Mouse (Mus musculus) cerebellum, adult 2 months (tissue): ENCODE data around the gene Rad51c.

ENCODE experiments used
- CTCF ChIP-seq: fragments of 200-500 bp; IDR thresholded peaks from 2 replicates; pipeline ENCODE4 v1.5.1; 2011; ENCODE audit warnings: low read depth, mild to moderate bottlenecking, control low read depth, low read length, moderate library complexity, borderline replicate concordance; ENCODE audit not compliant: insufficient read depth
- POLR2A ChIP-seq: fragments of 200-500 bp; IDR thresholded peaks from 2 replicates; pipeline ENCODE4 v1.6.1; 2011; ENCODE audit warnings: low read length, control low read depth, borderline replicate concordance; ENCODE audit not compliant: insufficient read depth

DNA sequence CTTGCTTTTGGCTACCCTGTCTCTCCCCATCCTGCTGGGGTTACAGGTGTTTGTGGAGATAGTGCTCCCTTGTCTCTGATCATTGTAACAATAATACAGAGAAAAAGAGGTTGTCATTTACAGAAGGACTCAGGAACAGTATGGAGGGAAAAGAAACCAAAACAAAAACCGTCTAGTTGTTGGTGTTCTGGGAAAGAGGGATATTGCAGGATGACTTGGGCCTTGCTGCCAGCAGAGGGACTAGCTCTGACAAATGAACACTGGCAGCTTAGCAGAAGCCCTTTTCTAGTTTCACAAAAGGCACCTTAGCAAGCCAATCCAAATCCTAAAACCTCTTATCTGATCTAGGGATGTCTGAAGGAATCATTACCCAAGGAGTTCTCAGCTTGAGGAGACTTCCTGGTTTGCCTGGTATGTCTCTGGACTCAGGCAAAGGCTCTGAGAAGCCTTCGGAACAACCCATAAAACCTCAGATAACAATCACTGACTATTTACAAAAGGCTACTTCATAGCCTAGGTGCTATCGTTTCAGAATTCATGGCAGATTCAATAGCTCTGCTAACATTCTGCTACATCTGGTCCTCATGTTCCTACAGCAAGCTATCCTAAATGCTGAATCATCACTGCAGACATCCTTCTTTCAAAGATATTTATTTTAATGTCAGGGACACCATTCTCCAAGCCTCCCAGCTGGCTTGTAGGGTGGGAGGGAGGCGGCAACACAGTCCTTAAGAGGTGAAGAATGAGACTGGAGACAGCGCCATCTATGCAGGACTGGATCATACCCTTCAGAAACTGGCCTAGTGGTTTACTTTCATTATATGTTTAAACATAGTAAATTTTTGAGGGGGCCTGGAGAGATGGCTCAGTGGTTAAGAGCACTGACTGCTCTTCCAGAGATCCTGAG is 31.8 kb upstream of the Rad51c start:
- TF ChIP-seq CTCF (no peak), POLR2A (no peak)
